Mouse (Mus musculus): ENCODE data around the gene Nsf.

Gene Nsf

GRCm38 (mm10) chr11:103941351-103941750, 12.5 kb downstream of the Nsf start:
- no peak for DNase-seq (ENCODE audit: low read depth in 1 of 2, low spot score in 2 of 2)

- no peak for DNase-seq (ENCODE audit: low read depth in 1 of 2, low spot score in 2 of 2)
Observed at GRCm38 (mm10) chr11:103940887-103941286, 13.0 kb downstream of the Nsf start.

DNA sequence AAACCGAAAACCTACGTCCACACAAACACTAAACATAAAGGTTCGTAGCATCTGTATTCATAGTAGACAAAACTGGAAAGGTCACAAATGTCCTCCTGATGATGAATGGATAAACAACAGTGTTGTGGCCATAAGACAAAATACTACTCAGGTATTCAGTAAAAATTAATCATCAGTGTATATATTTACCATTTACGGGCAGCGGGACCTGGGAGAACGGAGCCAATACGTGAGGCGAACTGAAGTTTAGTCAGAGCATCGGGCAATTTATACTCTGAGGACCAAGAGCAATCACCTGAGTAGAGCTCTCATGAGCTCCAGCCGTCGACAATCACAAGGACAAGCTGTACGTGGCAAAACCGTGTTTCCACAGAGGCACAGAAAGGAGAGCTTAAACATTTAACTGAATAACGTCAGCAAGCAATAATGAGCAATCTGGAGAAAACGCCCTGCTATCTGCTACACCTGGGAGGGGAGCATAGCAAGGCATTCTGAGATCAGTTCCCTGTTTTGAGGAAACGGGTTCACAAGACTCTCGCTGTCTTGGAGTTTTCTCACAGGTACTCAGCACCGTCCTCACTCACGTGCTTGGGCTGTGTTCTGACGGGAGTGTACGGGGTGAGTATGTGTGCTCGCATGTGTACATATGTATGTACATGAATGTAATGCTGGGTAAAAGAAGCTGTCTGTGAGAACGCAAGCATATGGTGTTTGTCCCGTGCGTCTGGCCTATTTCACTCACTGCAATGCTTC, 15.7 kb downstream of the Nsf start:
- no peak for DNase-seq (ENCODE audit: low read depth in 1 of 2, low spot score in 2 of 2)

DNA sequence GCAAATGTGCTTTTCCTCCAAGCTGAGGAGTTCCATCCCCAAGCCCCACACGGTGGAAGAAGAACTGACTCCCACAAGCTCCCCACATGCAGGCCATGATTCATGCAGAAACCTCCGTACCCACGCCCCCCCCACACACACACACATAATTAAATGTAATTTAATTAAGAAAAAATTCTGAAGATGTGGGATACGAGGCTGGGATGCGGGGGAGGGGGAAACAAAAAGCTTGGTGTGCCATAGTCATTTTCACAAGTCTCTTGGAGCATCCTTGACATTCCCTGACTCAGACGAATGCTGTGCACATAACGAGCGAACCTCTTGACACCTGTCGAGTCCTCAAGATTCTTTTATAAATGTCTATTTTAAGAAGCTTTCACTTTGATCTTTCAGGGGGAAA, 16.4 kb downstream of the Nsf start:
- DNase-seq (ENCODE audit: low read depth in 1 of 2, low spot score in 2 of 2) = no peak

DNA sequence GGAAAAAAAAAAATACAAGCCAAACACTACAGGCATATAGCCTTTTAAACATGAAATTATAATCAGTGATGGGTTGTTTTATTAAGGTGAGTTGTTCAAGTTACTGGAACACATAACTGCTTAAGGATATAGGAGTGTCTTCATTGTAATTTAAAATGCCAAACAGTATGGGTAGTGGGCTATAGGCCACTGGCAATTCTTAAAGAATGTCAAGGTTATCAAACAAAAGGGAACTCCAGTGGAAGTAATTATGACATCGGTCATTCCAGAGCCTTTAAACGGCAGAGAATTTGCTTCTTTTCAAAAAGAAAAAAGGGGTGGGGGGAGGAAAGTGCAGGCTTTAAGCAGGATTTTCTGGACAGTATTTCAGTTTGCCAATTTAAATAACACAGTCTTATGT, 18.1 kb downstream of the Nsf start:
- DNase-seq (ENCODE audit: low read depth in 1 of 2, low spot score in 2 of 2) = no peak

DNA sequence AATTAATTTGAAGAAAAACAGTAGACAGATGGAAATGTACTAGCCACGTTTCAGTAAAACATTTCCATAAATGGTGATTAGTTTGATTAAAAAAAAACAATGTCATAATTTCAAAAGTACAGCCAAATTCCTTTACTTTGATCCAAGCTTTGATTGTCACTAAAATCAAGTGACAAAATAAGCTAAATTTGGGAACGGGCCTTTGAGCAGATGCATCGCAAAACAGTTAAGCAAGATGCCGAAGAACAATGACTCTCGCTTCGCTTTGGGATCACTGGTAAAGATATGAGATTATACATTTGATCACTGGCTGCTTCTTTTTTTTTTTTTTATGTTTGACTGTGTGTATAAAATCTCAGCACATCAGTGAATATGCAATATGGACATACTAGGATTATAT, 20.0 kb downstream of the Nsf start:
- DNase-seq (ENCODE audit: low read depth in 1 of 2, low spot score in 2 of 2) = no peak

DNA sequence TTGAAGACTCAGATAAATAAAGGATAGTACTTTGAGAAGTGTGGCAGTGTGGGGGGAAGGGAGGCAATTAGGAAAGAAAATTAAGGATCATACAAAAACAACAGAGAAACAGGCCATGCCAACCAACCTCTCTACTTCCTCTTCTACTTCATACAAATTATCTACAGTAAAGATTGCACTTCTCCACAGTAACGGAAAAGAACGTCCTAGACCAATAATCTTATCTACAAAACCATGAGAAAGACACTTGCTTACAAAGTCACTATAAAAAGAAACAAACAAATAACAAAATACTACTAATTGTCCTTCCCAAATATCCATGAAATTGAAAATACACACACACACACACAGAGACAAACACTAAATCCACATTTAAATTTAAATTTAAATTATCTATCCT, 29.9 kb downstream of the Nsf start:
- no peak for DNase-seq (ENCODE audit: low read depth in 1 of 2, low spot score in 2 of 2)

DNA sequence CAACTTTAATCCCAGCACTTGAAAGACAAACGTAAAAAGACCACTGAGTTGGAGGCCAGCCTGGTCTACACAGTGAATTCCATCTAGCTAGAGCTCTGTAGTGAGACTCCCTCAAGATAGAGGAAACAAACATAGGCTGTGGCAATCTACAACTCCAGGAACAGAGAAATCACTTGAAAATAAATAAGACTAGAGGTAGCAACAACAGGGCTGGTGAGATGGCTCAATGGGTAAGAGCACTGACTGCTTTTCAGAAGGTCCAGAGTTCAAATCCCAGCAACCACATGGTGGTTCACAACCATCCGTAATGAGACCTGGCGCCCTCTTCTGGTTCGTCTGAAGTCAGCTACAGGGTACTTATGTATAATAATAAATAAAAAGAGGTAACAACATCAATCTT, 30.6 kb downstream of the Nsf start:
- no peak for DNase-seq (ENCODE audit: low read depth in 1 of 2, low spot score in 2 of 2)

GRCm38 (mm10) chr11:103922812-103923211, 31.0 kb downstream of the Nsf start:
- no peak for DNase-seq (ENCODE audit: low read depth in 1 of 2, low spot score in 2 of 2)

- DNase-seq (ENCODE audit: low read depth in 1 of 2, low spot score in 2 of 2) = no peak
Observed at GRCm38 (mm10) chr11:103920665-103921064, 33.2 kb downstream of the Nsf start.

GRCm38 (mm10) chr11:103916807-103917206, 37.0 kb downstream of the Nsf start:
- no peak for DNase-seq (ENCODE audit: low read depth in 1 of 2, low spot score in 2 of 2)

DNA sequence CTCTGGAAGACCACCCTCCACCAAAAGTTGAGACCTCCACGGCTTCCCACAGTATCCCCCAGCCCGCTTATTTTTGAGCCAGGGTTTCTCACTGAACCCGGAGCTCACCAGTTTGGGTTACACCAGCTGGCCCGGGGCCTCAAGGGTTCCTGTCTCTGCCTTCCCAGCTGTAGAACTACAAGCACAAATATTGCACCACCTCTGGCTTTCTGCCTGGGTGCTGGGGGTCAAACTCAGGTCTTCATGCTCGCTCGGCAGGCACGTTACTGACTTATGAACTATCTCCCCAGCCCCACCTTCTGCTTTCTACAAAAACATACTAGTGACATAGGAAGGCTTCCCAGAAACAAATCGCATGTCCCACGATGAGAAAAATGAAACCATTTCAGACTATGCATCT, 38.2 kb downstream of the Nsf start:
- DNase-seq (ENCODE audit: low read depth in 1 of 2, low spot score in 2 of 2) = no peak

DNA sequence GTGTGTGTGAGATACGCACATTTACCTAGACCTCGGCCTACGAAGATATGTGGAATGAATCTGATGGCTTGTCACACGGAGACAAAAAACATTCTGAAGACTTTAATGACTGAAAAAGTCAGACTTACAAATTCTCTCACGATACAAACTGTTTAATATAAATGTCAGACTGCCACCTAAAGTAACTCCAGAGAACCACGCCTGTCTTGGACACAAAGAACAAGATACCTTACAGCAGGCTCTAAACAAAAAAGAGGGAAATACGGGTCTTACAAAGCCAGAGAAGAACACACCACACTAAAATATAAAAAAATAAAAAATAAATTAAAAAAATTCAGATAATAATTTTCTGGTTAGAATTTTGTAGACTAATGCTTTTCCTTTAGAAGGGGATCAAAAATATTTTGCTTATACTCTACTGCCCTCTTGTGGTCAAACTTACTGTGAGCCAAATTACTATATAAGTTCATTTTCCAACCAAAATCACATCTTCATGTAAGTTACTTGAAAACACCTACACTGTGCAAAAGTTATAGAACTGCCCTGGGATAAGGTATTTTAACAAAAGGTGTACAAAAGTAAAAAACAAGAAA, 42.8 kb downstream of the Nsf start:
- DNase-seq (ENCODE audit: low read depth in 1 of 2, low spot score in 2 of 2) = no peak

DNA sequence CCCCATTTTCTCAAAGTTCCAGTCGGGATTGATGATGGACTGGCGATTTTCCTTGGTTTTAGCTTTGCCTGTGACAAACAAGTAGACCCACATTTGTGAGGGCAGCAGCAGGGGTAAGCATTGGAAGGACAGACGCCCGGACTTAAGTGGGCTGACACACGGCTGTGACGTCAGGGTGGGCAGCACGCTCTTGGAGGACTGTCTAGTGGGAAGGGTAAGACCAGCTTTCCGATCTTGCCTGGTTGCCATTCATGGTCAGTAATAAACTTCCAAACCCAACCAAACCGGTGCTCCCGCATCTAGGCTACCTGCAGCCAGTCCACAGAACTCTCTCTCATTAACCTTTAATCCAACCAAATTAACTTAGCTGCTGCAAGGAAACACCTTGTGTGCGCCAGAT, 43.3 kb downstream of the Nsf start:
- DNase-seq (ENCODE audit: low read depth in 1 of 2, low spot score in 2 of 2) = no peak

DNA sequence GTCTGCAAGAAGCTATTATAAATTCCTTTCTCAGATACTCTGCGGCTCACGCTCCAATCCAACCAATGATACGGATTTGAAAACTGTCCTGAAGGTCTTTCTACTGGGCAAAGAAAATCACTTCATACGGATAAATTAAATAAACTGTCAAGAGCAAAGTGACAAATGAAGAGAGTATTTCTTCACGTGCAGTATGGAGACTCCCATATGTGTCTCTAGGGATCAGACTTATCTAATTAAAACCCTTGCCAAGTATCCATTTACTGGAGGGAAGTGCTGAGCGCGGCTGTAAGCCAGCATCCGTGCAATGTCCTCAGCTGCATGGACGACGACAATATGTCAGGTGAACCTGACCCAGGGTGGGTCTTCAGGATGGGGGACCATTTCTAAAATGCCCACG, 44.0 kb downstream of the Nsf start:
- DNase-seq (ENCODE audit: low read depth in 1 of 2, low spot score in 2 of 2) = no peak

GRCm38 (mm10) chr11:103909396-103909795, 44.5 kb downstream of the Nsf start:
- DNase-seq (ENCODE audit: low read depth in 1 of 2, low spot score in 2 of 2) = no peak

GRCm38 (mm10) chr11:103906051-103906719, 47.7 kb downstream of the Nsf start:
- no peak for DNase-seq (ENCODE audit: low read depth in 1 of 2, low spot score in 2 of 2)

GRCm38 (mm10) chr11:103905506-103905905, 48.4 kb downstream of the Nsf start:
- DNase-seq (ENCODE audit: low read depth in 1 of 2, low spot score in 2 of 2) = no peak

- DNase-seq (ENCODE audit: low read depth in 1 of 2, low spot score in 2 of 2) = no peak
Observed at GRCm38 (mm10) chr11:103901581-103901966, 52.3 kb downstream of the Nsf start.

GRCm38 (mm10) chr11:103900803-103901580, 52.9 kb downstream of the Nsf start:
- DNase-seq (ENCODE audit: low read depth in 1 of 2, low spot score in 2 of 2) = no peak

- no peak for DNase-seq (ENCODE audit: low read depth in 1 of 2, low spot score in 2 of 2)
Observed at GRCm38 (mm10) chr11:103896966-103897750, 56.7 kb downstream of the Nsf start.
